Mouse (Mus musculus) thymus, adult 2 months (tissue): ENCODE data around the gene Mcidas. TPM values are rescaled to one million over a fixed set of nuclear protein-coding genes. Genes with fewer than 3 reads are reported as not detected.
A peak's percentile ranks its signal among the peaks of the same experiment; 100 is the strongest.

Source experiments
- DNase-seq: peaks from one replicate; pipeline ENCODE4 v3.0.0; 2021
- H3K27ac ChIP-seq: fragments of 200-500 bp; 2 replicates; pipeline ENCODE4 v1.5.1; 2012; ENCODE audit warnings: low read length, control low read depth; ENCODE audit not compliant: control insufficient read depth, insufficient read depth
- H3K27me3 ChIP-seq: fragments of 200-500 bp; 2 replicates; pipeline ENCODE4 v1.6.1; 2012; ENCODE audit warnings: mild to moderate bottlenecking, low read length, moderate library complexity, mixed read lengths; ENCODE audit not compliant: control insufficient read depth, insufficient read depth
- H3K36me3 ChIP-seq: fragments of 200-500 bp; 2 replicates; pipeline ENCODE4 v1.6.1; 2012; ENCODE audit warnings: mild to moderate bottlenecking, low read length, moderate library complexity; ENCODE audit not compliant: control insufficient read depth, insufficient read depth
- H3K4me1 ChIP-seq: fragments of 200-500 bp; replicated peaks from 2 replicates; pipeline ENCODE4 v1.6.1; 2012; ENCODE audit warnings: low read length; ENCODE audit not compliant: control insufficient read depth, insufficient read depth
- H3K4me3 ChIP-seq: fragments of 200-500 bp; 2 replicates; pipeline ENCODE4 v1.5.1; 2012; ENCODE audit warnings: mild to moderate bottlenecking, low read length, control low read depth, moderate library complexity; ENCODE audit not compliant: control insufficient read depth, insufficient read depth
- CTCF ChIP-seq: fragments of 200-500 bp; IDR thresholded peaks from 2 replicates; pipeline ENCODE4 v1.5.1; 2012; ENCODE audit warnings: mild to moderate bottlenecking, control low read depth, low read length, moderate library complexity, borderline replicate concordance; ENCODE audit not compliant: control insufficient read depth, poor library complexity, insufficient read depth; ENCODE audit errors: extremely low read depth
- POLR2A ChIP-seq: fragments of 200-500 bp; IDR thresholded peaks from 2 replicates; pipeline ENCODE4 v1.6.1; 2012; ENCODE audit warnings: mild to moderate bottlenecking, low read length, control low read depth, moderate library complexity; ENCODE audit not compliant: control insufficient read depth, poor library complexity, insufficient read depth; ENCODE audit errors: extremely low read depth
- WGBS: fragments of 180-500 bp; shearing (Covaris S2); methylation state at CpG from one replicate; pipeline ENCODE4 v1.1.7; 2018; 5-methylcytosine and 5-hydroxymethylcytosine counted together
- polyA plus RNA-seq: library from polyadenylated mRNA; depleted of rRNA; stranded (reverse); fragments of >200 nt; gene quantifications from 2 replicates; pipeline ENCODE4 v1.2.3, GENCODE M21; 2012

Mcidas gene
- polyA plus RNA-seq, 1 experiment: 0.28 TPM

- DNase-seq: no peak
- Histone ChIP-seq H3K36me3 (no peaks in the 10 kb centered on the region), H3K27me3 (no peaks in the 10 kb centered on the region), H3K27ac (no peak overlapping the region; the same call in 1 of the 2 replicates), H3K4me3 (no peak overlapping the region), H3K4me1 (peaks cover 38% of the 10 kb centered on the region)
- WGBS: 5% methylated on average over 7 of the region's 7 CpGs
- TF ChIP-seq POLR2A (no peak), CTCF (no peak)
Observed at GRCm38 (mm10) chr13:113031351-113031750, 37.7 kb downstream of the Mcidas start.

GRCm38 (mm10) chr13:113031792-113032571 is 38.3 kb downstream of the Mcidas start:
- peaks cover 38% of the 10 kb centered on the region for H3K4me1 ChIP-seq
- under 1% methylated on average over 40 of the region's 40 CpGs for WGBS
- H3K4me3 ChIP-seq: peak overlapping the region; percentile 48
- H3K27ac ChIP-seq: no peak overlapping the region
- no peaks in the 10 kb centered on the region for H3K36me3 ChIP-seq
- TF ChIP-seq CTCF (no peak), POLR2A (no peak)
- no peaks in the 10 kb centered on the region for H3K27me3 ChIP-seq
- DNase-seq: peak; percentile 34

- peaks cover 38% of the 10 kb centered on the region for H3K4me1 ChIP-seq
- DNase-seq: no peak
- no peak overlapping the region for H3K27ac ChIP-seq
- no peaks in the 10 kb centered on the region for H3K27me3 ChIP-seq
- H3K36me3 ChIP-seq: no peaks in the 10 kb centered on the region
- TF ChIP-seq POLR2A: no peak
- TF ChIP-seq CTCF: no peak
- no peak overlapping the region for H3K4me3 ChIP-seq
Observed at GRCm38 (mm10) chr13:113032831-113033230, 39.2 kb downstream of the Mcidas start.

GRCm38 (mm10) chr13:113034271-113034886 is 40.7 kb downstream of the Mcidas start:
- no peak for TF ChIP-seq CTCF
- TF ChIP-seq POLR2A: no peak
- no peaks in the 10 kb centered on the region for H3K36me3 ChIP-seq
- DNase-seq: no peak
- no peak overlapping the region for H3K27ac ChIP-seq
- WGBS: 14% methylated on average over 11 of the region's 11 CpGs
- H3K4me1 ChIP-seq: peaks cover 24% of the 10 kb centered on the region
- H3K27me3 ChIP-seq: no peaks in the 10 kb centered on the region
- peak overlapping the region; percentile 38 for H3K4me3 ChIP-seq

- peak; percentile 81 for DNase-seq
- Histone ChIP-seq H3K36me3 (no peaks in the 10 kb centered on the region), H3K27me3 (no peaks in the 10 kb centered on the region), H3K4me3 (peak within 1 kb of the TSS; percentile 38), H3K4me1 (peaks cover 21% of the 10 kb centered on the region), H3K27ac (no peak within 1 kb of the TSS)
- under 1% methylated on average over 46 of the region's 46 CpGs for WGBS
- TF ChIP-seq CTCF: peak; percentile 60; the same call in 1 of the 2 replicates
- TF ChIP-seq POLR2A: no peak
Observed at GRCm38 (mm10) chr13:113034950-113035421, 41.3 kb downstream of the Mcidas start, which contains the start of gene Cdc20b. Gene Cdc20b, plus strand, starts transcription at chr13:113035111.

- no peaks in the 10 kb centered on the region for H3K27me3 ChIP-seq
- WGBS: 1% methylated on average over 4 of the region's 4 CpGs
- H3K36me3 ChIP-seq: no peaks in the 10 kb centered on the region
- peaks cover 19% of the 10 kb centered on the region for H3K4me1 ChIP-seq
- no peak overlapping the region for H3K27ac ChIP-seq
- TF ChIP-seq CTCF: no peak
- TF ChIP-seq POLR2A: no peak
- H3K4me3 ChIP-seq: no peak overlapping the region
- peak; percentile 81 for DNase-seq
Observed at GRCm38 (mm10) chr13:113035852-113036251, 42.2 kb downstream of the Mcidas start.
